Mouse (Mus musculus): ENCODE data around the gene 2900092C05Rik. TPM values are rescaled to one million over a fixed set of nuclear protein-coding genes. Genes with fewer than 3 reads are reported as not detected.

2900092C05Rik gene
- polyA plus RNA-seq (2015; fragmentation: Nextera tagmentation; extraction: Ambion mirVana): not detected in 2 replicates

- no peaks in the 10 kb centered on the region for H3K4me1 ChIP-seq
- no peaks in the 10 kb centered on the region for H3K36me3 ChIP-seq
- H3K27ac ChIP-seq (replicated peaks): no peak within 1 kb of the TSS
- WGBS: 38% methylated on average over 2 of the region's 2 CpGs
- ATAC-seq (ENCODE audit: extremely low read depth, insufficient number of reproducible peaks, low FRiP score, low TSS enrichment): no peak
- H3K4me3 ChIP-seq: no peak within 1 kb of the TSS
- H3K4me2 ChIP-seq: no peak within 1 kb of the TSS
- H3K9me3 ChIP-seq: peaks cover 7% of the 10 kb centered on the region
- no peak within 1 kb of the TSS for H3K9ac ChIP-seq
- H3K27me3 ChIP-seq (replicated peaks): no peaks in the 10 kb centered on the region
Measured at GRCm38 (mm10) chr7:12512217-12512616, at the start of gene 2900092C05Rik. 2900092C05Rik (plus strand) TSS chr7:12512517.

DNA sequence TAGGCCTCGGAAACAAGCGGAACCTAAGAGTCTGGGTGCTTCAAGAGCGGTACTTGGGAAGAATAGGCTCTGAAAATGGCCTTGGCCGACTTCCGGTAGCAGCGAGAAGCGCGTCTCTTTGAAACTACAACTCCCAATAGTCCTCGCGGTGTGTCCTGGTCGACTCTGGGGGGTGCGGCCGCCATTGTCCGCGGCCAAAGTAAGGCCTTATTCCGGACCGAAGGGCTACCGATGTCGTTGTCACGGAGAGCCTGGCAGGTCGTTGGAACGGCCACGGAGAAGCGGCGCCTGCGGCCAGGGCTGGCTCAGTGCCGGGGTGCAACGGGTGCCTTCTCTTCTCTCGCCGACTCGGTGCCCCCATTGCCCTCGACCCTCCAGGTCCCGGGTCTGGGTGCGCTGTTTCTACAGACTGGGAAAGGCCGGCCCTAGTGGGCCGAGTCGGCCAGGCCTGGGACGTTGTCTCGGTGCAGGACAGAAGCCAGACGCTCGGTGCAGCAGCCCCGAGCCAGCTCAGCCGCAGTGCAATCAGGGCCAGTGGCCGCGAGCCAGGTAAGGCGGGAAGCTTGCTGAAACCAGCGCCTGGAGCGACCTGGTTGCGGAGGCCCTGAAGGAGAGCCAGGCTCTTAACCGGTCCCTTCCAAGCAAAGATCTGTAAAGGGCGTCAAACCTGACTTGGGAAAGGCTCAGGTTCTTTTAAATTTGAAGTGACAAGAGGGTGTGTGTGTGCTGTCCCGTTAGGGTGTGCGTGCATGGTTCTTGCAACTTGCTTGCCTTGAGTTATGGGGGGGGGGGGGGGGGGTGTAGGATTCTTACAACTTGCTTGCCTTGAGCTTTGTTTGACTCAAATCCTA, 33.9 kb upstream of the 2900092C05Rik start, which contains the start of gene Zfp606:
Gene Zfp606 (plus strand): TSS at position 136 of the 851 bp plus-strand sequence.
- Histone ChIP-seq H3K36me3 (peaks cover 33% of the 10 kb centered on the region), H3K27me3 (replicated peaks) (no peaks in the 10 kb centered on the region), H3K9ac (peak within 1 kb of the TSS; percentile 98), H3K9me3 (no peaks in the 10 kb centered on the region; the same call in 1 of the 2 replicates), H3K27ac (replicated peaks) (peak within 1 kb of the TSS; percentile 94), H3K4me3 (peak within 1 kb of the TSS; percentile 97), H3K4me2 (peak within 1 kb of the TSS; percentile 71), H3K4me1 (peaks cover 7% of the 10 kb centered on the region; the same call in 1 of the 2 replicates)
- WGBS: under 1% methylated on average over 53 of the region's 53 CpGs
- ATAC-seq (ENCODE audit: extremely low read depth, insufficient number of reproducible peaks, low FRiP score, low TSS enrichment): peak; percentile 70; the same call in 1 of the 2 replicates

DNA sequence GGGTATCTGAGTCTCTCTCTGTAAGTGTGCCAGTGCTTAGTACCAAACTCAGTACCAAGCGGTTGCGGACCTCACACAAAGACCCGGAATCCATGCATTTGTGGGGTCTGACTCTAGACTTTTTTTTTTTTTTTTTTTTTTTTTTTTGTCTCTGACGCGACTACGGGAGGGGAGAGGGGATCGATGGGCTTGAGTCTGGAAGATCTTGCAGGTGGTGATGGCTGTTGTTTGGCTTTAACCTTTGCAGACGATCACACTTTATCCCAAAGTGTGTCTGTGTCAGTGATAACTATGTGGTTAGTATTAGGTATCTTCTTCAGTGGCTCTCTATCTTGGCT, 33.3 kb upstream of the 2900092C05Rik start:
- Histone ChIP-seq H3K27ac (replicated peaks) (peak overlapping the region; percentile 94), H3K36me3 (peaks cover 39% of the 10 kb centered on the region), H3K4me1 (peaks cover 7% of the 10 kb centered on the region; the same call in 1 of the 2 replicates), H3K9me3 (no peaks in the 10 kb centered on the region; the same call in 1 of the 2 replicates), H3K4me2 (peak overlapping the region; percentile 71), H3K9ac (peak overlapping the region; percentile 98), H3K27me3 (replicated peaks) (no peaks in the 10 kb centered on the region), H3K4me3 (peak overlapping the region; percentile 97)
- under 1% methylated on average over 8 of the region's 8 CpGs for WGBS
- ATAC-seq (ENCODE audit: extremely low read depth, insufficient number of reproducible peaks, low FRiP score, low TSS enrichment): no peak

GRCm38 (mm10) chr7:12479525-12479924, 32.8 kb upstream of the 2900092C05Rik start:
- no peak for ATAC-seq (ENCODE audit: extremely low read depth, insufficient number of reproducible peaks, low FRiP score, low TSS enrichment)
- H3K4me3 ChIP-seq: peak overlapping the region; percentile 97
- H3K9ac ChIP-seq: peak overlapping the region; percentile 98
- peaks cover 7% of the 10 kb centered on the region; the same call in 1 of the 2 replicates for H3K4me1 ChIP-seq
- H3K27ac ChIP-seq (replicated peaks): no peak overlapping the region
- 64% methylated on average over 4 of the region's 4 CpGs for WGBS
- H3K9me3 ChIP-seq: peaks cover 5% of the 10 kb centered on the region; the same call in 1 of the 2 replicates
- no peaks in the 10 kb centered on the region for H3K27me3 ChIP-seq (replicated peaks)
- peaks cover 45% of the 10 kb centered on the region for H3K36me3 ChIP-seq
- H3K4me2 ChIP-seq: peak overlapping the region; percentile 71

DNA sequence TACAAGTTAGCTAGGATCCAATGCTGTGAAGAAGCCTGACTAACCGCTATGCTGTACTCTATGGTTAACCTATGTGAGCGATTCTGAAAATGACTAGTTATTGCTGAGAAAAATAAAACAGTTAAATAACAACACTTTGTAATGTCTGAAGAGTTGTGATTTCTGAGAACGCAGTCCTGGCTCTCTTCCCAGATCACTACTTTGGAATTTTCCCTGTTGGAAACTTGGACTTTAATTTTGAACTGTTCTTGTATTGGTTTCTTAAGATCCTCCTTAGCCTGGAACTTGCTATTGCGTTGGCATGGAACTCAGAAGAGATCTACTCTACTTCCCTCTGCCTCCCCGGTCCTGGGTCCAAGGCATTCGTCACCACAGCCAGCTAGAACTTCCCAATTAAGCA, 28.5 kb upstream of the 2900092C05Rik start:
- WGBS: 93% methylated on average over 6 of the region's 6 CpGs
- no peak for ATAC-seq (ENCODE audit: extremely low read depth, insufficient number of reproducible peaks, low FRiP score, low TSS enrichment)
- no peaks in the 10 kb centered on the region for H3K27me3 ChIP-seq (replicated peaks)
- H3K4me3 ChIP-seq: no peak overlapping the region
- no peak overlapping the region for H3K27ac ChIP-seq (replicated peaks)
- peaks cover 7% of the 10 kb centered on the region; the same call in 1 of the 2 replicates for H3K4me1 ChIP-seq
- H3K9me3 ChIP-seq: peaks cover 37% of the 10 kb centered on the region
- H3K36me3 ChIP-seq: peaks cover 87% of the 10 kb centered on the region
- H3K4me2 ChIP-seq: no peak overlapping the region
- H3K9ac ChIP-seq: no peak overlapping the region

- Histone ChIP-seq H3K27ac (replicated peaks) (no peak overlapping the region), H3K4me3 (no peak overlapping the region), H3K4me1 (no peaks in the 10 kb centered on the region), H3K9ac (no peak overlapping the region), H3K36me3 (peaks cover 99% of the 10 kb centered on the region), H3K9me3 (peaks cover 58% of the 10 kb centered on the region), H3K27me3 (replicated peaks) (no peaks in the 10 kb centered on the region), H3K4me2 (no peak overlapping the region)
- 86% methylated on average over 1 of the region's 1 CpGs for WGBS
- ATAC-seq (ENCODE audit: extremely low read depth, insufficient number of reproducible peaks, low FRiP score, low TSS enrichment): no peak
Measured at GRCm38 (mm10) chr7:12485956-12486355, 26.4 kb upstream of the 2900092C05Rik start.

DNA sequence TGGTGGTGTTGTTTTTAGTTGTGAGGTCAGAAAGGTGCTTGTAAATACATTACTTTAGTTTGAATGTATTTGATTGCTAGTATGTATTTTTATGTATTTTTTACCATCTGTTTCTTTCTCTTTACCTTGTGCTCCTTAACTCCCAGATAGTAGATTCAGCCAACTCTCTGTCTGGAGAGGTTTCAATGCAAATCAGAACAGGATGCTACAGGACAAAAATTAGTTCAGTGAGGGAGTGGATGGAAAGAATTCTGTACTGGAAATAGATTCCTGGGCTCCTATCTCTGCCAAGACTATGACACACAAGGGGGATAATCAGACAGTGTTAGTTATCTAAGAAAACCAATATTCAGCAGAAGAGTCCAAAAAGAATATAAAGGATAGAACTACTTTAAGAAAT, 25.6 kb upstream of the 2900092C05Rik start:
- Histone ChIP-seq H3K9me3 (peaks cover 66% of the 10 kb centered on the region), H3K4me3 (no peak overlapping the region), H3K27me3 (replicated peaks) (no peaks in the 10 kb centered on the region), H3K4me1 (no peaks in the 10 kb centered on the region), H3K9ac (no peak overlapping the region), H3K4me2 (no peak overlapping the region), H3K27ac (replicated peaks) (no peak overlapping the region), H3K36me3 (peaks cover 99% of the 10 kb centered on the region)
- no peak for ATAC-seq (ENCODE audit: extremely low read depth, insufficient number of reproducible peaks, low FRiP score, low TSS enrichment)

DNA sequence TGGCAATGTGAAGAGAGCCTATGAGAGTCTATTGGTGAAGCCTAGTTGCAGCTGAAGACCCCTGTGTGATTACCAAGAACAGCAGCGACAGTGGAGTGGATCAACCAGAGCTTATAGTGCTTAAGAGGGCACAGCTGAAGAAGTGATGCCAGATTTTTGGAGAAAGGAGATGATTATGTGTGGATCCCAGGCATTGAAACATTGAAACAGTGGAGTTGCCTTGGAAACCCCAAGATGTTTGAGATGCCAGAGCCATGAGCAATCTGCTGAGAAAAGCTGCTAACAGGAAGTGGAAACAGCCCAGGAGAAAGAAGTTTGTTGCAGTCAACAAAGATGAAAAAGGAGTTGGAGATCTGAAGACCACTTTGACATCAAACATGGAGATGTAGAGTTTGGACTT, 1.4 kb upstream of the 2900092C05Rik start:
- no peak overlapping the region for H3K4me2 ChIP-seq
- peaks cover 8% of the 10 kb centered on the region for H3K9me3 ChIP-seq
- no peak overlapping the region for H3K4me3 ChIP-seq
- H3K9ac ChIP-seq: no peak overlapping the region
- 54% methylated on average over 1 of the region's 1 CpGs for WGBS
- ATAC-seq (ENCODE audit: extremely low read depth, insufficient number of reproducible peaks, low FRiP score, low TSS enrichment): no peak
- H3K27ac ChIP-seq (replicated peaks): no peak overlapping the region
- H3K4me1 ChIP-seq: no peaks in the 10 kb centered on the region
- H3K36me3 ChIP-seq: no peaks in the 10 kb centered on the region
- H3K27me3 ChIP-seq (replicated peaks): no peaks in the 10 kb centered on the region

Other genes with a start within 250 kb of the 2900092C05Rik start
- gene Vmn1r81, start 244.2 kb upstream of the 2900092C05Rik start, polyA plus RNA-seq (2015; fragmentation: Nextera tagmentation; extraction: Ambion mirVana): not detected in 2 replicates
- gene Vmn1r82, start 212.1 kb upstream of the 2900092C05Rik start, polyA plus RNA-seq (2015; fragmentation: Nextera tagmentation; extraction: Ambion mirVana): not detected in 2 replicates
- not detected in 2 replicates for gene Vmn1r83, start 183.0 kb upstream of the 2900092C05Rik start, polyA plus RNA-seq (2015; fragmentation: Nextera tagmentation; extraction: Ambion mirVana)
- not detected in 2 replicates for gene Vmn1r84, start 143.2 kb upstream of the 2900092C05Rik start, polyA plus RNA-seq (2015; fragmentation: Nextera tagmentation; extraction: Ambion mirVana)
- 2.4 and 2.9 TPM in 2 replicates for gene Zfp551, start 89.8 kb upstream of the 2900092C05Rik start, polyA plus RNA-seq (2015; fragmentation: Nextera tagmentation; extraction: Ambion mirVana)
- gene Zfp606, start 34.2 kb upstream of the 2900092C05Rik start, polyA plus RNA-seq (2015; fragmentation: Nextera tagmentation; extraction: Ambion mirVana): 13.2 and 13.9 TPM in 2 replicates
- gene Vmn2r53, start 96.3 kb downstream of the 2900092C05Rik start, polyA plus RNA-seq (2015; fragmentation: Nextera tagmentation; extraction: Ambion mirVana): not detected in 2 replicates
- not detected in 2 replicates for gene Vmn2r54, start 127.8 kb downstream of the 2900092C05Rik start, polyA plus RNA-seq (2015; fragmentation: Nextera tagmentation; extraction: Ambion mirVana)
- not detected in 2 replicates for gene Vmn2r55, start 172.5 kb downstream of the 2900092C05Rik start, polyA plus RNA-seq (2015; fragmentation: Nextera tagmentation; extraction: Ambion mirVana)
- not detected in 2 replicates for gene Vmn2r56, start 222.5 kb downstream of the 2900092C05Rik start, polyA plus RNA-seq (2015; fragmentation: Nextera tagmentation; extraction: Ambion mirVana)